Mouse (Mus musculus) thymus, postnatal 36 days (tissue): Measurements from ENCODE around the gene Snrpd2.

Experiments
- DNase-seq, 2 experiments: peaks; one replicate each; pipeline ENCODE4 v3.0.0; 2022; ENCODE audit warnings: mixed read lengths in 2 of 2

The Snrpd2 gene

DNA sequence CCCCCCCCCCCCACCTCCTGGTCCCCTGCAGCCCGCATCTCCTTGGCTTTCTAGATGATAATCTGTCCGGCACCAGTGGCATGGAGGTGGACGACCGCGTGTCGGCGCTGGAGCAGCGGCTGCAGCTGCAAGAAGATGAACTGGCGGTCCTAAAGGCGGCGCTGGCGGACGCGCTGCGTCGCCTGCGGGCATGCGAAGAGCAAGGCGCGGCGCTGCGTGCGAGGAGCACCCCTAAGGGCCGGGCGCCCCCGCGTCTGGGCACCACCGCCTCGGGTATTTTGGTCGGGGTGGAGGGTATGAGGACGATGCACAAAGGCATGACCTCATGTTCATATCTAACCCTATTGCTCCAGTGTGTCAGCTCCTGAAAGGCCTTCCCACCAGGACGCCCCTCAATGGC is 29.7 kb downstream of the Snrpd2 start:
- peak; percentile 58 to 65 for DNase-seq

DNA sequence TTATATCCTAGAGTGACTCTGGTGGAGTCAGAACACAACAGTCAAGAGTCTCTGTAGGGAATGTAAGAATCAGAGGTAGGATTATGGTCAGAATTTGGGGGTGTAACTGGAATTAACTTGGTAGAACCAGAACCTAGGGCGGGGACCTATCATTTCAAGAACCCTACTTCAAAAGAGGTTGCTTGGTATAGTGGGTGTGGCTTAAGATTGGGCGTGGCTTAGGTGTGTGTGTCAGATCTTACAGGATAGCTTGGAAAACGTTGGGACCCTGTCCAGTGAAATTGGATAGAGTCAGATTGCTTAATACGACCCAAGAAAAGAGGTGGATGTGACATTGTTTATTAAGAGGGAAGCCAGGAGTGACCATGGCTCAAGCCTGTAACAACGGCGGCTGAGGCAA is 30.4 kb downstream of the Snrpd2 start:
- DNase-seq, result no peak

DNA sequence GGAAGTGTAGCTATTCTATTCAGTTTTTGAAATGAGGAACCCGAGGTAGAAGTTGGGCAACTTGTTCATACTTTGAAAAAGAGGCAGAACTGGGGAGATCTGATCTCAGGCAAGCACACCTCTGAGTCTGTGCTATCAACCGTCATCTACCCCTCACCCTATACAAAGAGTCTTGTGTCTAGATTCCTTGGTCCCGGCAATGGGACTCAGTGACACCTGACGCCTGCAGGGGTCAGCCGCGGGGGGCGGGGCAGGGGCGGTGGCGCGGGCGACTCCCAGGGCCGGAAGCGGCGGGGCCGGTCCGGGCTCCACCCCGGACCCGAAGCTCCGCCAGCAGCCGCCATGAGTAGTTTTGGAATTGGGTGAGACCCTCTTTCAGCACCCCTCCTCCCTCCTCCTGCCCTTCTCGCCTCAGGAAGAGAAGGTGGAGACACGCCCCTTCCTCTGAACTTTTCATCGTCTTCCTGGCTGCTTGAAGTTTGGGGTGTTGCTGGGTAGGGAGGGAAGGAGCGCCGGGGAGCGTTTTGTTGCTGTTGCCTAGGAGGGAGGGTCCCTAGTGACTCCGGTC is 31.4 kb downstream of the Snrpd2 start:
- DNase-seq, result peak; percentile 57 to 63

DNA sequence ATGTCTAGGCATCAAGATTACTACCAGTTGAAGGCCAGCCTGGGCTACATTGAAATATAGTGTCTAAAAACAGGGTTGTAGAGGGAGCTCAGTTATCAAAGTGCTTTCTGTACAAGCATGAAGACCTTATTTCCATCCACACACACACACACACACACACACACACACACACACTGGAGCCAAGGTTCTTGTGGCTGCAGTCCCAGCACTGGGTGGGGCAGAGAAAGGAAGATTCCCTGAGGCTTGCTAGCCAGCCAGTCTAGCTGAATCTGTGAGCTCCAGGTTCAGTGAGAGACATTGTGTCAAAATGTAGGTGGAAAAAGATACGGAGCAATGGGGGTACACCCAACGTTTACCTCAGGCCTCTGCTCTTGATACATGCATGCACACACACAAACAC is 34.7 kb downstream of the Snrpd2 start:
- no peak for DNase-seq

DNA sequence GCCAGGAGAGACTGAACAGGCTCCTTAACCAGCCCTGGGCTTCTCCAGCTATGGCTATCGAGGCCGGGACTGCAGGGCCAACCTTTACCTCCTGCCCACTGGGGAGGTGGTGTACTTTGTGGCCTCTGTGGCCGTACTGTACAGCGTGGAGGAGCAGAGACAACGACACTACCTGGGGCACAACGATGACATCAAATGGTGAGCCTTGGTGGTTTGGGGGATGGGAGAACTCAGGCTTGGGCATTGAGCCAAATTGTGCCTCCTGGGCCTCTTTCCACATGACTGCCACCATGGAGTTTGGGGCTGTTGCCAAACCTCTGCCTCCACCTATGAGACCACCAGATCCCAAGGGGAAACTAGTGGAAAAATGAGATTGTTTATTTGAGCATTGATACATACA is 35.2 kb downstream of the Snrpd2 start:
- DNase-seq, result no peak

DNA sequence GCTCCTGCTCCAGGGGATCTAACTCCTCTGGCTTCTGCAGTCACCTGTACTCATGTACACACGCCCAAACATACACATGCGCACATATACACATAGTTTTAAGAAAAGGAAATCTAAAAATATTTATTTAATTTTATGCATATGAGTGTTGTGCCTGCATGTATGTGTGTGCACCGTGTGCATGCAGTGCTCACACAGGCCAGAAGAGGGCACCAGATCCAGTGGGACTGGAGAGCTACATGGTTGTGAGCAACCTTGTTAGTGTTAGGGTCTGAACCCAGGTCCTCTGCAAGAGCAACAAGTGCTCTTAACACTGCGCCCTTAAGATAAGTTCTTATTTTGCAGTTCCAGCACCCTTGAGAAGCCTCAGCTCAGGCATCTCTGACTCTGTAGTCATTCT is 45.2 kb downstream of the Snrpd2 start:
- no peak for DNase-seq

DNA sequence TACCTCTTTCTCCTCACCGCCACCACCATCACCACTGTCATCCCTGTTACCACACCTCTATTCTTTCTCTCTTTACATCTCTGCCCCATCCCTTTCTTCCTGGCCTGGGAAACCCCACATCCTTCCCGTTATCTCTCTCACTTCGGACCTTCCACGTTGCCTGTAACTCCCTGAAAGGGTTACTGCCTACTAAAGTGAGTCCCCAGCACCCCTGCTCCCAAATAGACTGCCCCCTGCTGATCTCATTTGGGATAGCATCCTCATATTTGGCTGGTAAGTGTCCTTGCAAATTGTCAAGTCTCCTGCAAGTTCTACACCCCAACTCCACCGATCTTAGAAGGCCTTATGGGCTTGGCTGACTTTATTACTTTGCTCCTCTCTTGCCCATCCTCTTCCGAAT is 47.2 kb downstream of the Snrpd2 start:
- peak in 1 of 2 experiments; percentile 36 for DNase-seq

DNA sequence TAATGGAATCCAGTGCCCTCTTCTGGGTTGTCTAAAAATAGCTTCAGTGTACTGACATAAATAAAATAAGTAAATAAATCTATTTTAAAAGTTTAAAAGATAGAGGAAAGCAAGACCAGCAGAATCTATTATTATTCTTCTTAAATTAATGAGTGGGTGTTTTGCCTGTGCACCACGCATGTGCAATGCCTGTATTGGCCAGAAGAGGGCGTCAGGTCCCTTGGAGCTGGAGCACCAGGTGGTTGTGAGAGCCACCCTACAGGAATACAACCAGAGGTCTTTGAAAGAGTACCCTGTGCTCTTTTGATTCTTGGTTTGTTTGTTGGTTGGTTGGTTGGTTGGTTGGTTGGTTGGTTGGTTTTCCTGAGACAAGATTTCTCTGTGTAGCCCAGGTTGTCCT is 48.5 kb downstream of the Snrpd2 start:
- DNase-seq, result peak; percentile 42 to 45

DNA sequence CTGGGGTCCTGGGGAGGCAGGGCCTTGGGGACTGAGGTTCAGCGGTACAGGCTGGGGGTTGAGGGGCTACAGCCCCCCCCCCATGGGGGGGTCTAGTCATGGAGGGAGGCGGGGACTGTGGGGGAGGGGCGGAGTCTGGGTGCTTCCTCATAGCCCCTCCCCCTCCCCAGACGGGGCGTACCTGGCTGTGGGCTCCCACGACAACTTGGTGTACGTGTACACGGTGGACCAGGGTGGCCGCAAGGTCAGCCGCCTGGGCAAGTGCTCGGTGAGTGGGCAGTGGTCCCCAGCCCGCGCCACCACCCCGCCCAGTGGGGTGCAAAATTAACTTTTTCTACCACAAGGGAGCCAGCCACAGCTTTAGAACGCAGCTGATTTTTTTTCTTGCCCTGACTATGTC is 52.1 kb downstream of the Snrpd2 start:
- DNase-seq, result no peak

DNA sequence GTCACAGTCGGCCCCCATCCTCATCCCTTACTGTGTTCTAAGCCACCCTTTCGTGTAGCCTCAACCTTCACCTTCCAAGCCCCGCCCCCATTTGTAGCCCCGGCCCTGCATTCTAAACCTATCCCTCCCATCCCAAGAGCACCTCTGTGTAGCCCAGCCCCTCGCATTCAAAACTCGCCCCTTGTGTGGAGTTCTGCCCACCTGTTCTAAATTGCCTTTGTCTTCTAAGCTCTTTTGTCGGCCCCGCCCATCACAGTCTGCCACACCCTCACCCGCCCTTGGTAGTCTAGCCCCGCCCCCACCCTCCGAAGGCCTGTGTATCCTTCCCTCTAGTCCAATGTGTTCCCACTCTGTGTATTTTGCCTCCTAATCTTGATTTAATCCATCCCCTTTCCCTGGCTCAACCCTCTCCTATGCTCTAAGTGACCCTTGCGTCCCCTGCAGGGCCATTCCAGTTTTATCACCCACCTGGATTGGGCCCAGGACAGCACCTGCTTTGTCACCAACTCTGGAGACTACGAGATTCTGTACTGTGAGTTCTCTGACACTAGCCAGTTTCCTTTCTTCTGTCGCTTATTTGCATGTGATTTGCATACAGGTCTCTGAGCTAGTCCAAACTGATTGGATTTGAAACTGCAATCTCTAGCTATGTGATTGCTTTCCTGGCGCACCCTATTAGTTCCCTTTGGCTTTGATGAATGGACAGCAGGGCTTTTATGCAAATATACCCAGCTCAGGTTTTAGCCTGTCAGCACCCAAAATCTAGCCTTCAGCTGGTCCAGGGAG is 52.7 kb downstream of the Snrpd2 start:
- DNase-seq, result no peak
